Mouse (Mus musculus) bone marrow macrophage, adult 2 months (primary cell): Measurements from ENCODE around the gene Dnpep.

ENCODE experiments used
- CTCF ChIP-seq: IDR thresholded peaks from 2 replicates; pipeline ENCODE4 v1.5.1; 2012; ENCODE audit warnings: low read depth, mild to moderate bottlenecking, low read length, moderate library complexity
- POLR2A ChIP-seq: IDR thresholded peaks from 2 replicates; pipeline ENCODE4 v1.6.1; 2012; ENCODE audit warnings: mild to moderate bottlenecking, low read depth, low read length, borderline replicate concordance

DNA sequence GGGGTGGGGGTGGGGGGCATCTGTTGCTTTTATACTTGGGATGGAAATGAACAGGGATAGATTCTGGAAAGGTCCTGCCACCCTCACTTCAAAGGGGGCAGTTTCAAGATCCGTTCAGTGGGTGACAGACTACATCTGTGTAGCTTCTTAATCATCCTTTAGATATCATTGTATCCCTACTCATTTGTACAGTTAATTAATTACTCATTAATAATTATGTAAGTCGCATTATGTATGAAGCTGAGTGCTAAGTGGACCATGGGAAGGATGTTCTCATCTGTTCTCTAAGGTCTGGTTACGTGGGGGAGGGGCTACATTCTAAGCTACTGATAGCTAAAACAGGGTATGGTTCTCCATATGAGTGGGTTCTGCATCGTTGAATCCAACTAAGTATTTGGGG is 946 bp upstream of the Dnpep start:
- TF ChIP-seq POLR2A: no peak
- no peak for TF ChIP-seq CTCF
